Mouse (Mus musculus) MEL (cell line): Measurements from ENCODE around the gene D6Ertd527e. TPM values are rescaled to one million over a fixed set of nuclear protein-coding genes. Genes with fewer than 3 reads are reported as not detected.
A peak's percentile ranks its signal among the peaks of the same experiment; 100 is the strongest.

Experiments
- DNase-seq: peaks from one replicate; pipeline ENCODE4 v3.0.0; 2011; ENCODE audit warnings: low read depth, low spot score
- H3K27ac ChIP-seq: 2 replicates; pipeline ENCODE4 v1.5.1; 2012; ENCODE audit warnings: low read depth, mild to moderate bottlenecking, control low read depth, low read length, moderate library complexity; ENCODE audit not compliant: control insufficient read depth
- H3K27me3 ChIP-seq, 2 experiments: fragments of 150-350 bp in 1 of 2; sonication (generic) in 1 of 2; 2 replicates each; pipeline ENCODE4 v1.6.1; 2012; ENCODE audit warnings: low read length in 2 of 2, mild to moderate bottlenecking in 2 of 2, improper control_type of control experiment in 1 of 2, moderate library complexity in 1 of 2; ENCODE audit not compliant: insufficient read depth in 2 of 2, control insufficient read depth in 1 of 2
- H3K36me3 ChIP-seq, 2 experiments: 2 replicates each; pipeline ENCODE4 v1.6.1; 2012 to 2014; ENCODE audit warnings: low read length in 2 of 2, improper control_type of control experiment in 1 of 2, inconsistent platforms in 1 of 2, mild to moderate bottlenecking in 1 of 2; ENCODE audit not compliant: insufficient read depth in 2 of 2, control insufficient read depth in 1 of 2
- H3K4me1 ChIP-seq, 2 experiments: fragments of 150-350 bp in 1 of 2; sonication (generic) in 1 of 2; 2 replicates each; pipeline ENCODE4 v1.6.1; 2012; ENCODE audit warnings: low read length in 2 of 2, improper control_type of control experiment in 1 of 2, mild to moderate bottlenecking in 1 of 2; ENCODE audit not compliant: insufficient read depth in 2 of 2, control insufficient read depth in 1 of 2
- H3K4me3 ChIP-seq, 2 experiments: fragments of 150-350 bp in 1 of 2; sonication (generic) in 1 of 2; 2 replicates each; pipeline ENCODE4 v1.5.1; 2012; ENCODE audit warnings: low read depth in 2 of 2, low read length in 2 of 2, mild to moderate bottlenecking in 2 of 2, moderate library complexity in 2 of 2, control low read depth in 1 of 2, improper control_type of control experiment in 1 of 2; ENCODE audit not compliant: control insufficient read depth in 1 of 2, insufficient read depth in 1 of 2
- H3K79me2 ChIP-seq: 2 replicates; pipeline ENCODE4 v1.6.1; 2012; ENCODE audit warnings: mild to moderate bottlenecking, low read length, moderate library complexity; ENCODE audit not compliant: control insufficient read depth, poor library complexity, insufficient read depth
- H3K9ac ChIP-seq: 2 replicates; pipeline ENCODE4 v1.6.1; 2012; ENCODE audit warnings: low read depth, mild to moderate bottlenecking, control low read depth, low read length, moderate library complexity; ENCODE audit not compliant: control insufficient read depth, poor library complexity, severe bottlenecking
- H3K9me3 ChIP-seq: fragments of 150-350 bp; sonication (generic); replicated peaks from 2 replicates; pipeline ENCODE4 v1.6.1; 2012; ENCODE audit warnings: mild to moderate bottlenecking, low read length, improper control_type of control experiment, moderate library complexity; ENCODE audit not compliant: insufficient read depth
- BHLHE40 ChIP-seq: IDR thresholded peaks from 2 replicates; pipeline ENCODE4 v1.6.1; 2012; ENCODE audit warnings: low read depth, mild to moderate bottlenecking, inconsistent platforms, low read length, improper control_type of control experiment, borderline replicate concordance
- CHD2 ChIP-seq: IDR thresholded peaks from 2 replicates; pipeline ENCODE4 v1.6.1; 2011; ENCODE audit warnings: low read length, improper control_type of control experiment
- ELF1 ChIP-seq: IDR thresholded peaks from 2 replicates; pipeline ENCODE4 v1.6.1; 2014; ENCODE audit warnings: low read depth, mild to moderate bottlenecking, inconsistent platforms, low read length, improper control_type of control experiment, moderate library complexity
- EP300 ChIP-seq, 2 experiments: IDR thresholded peaks; 2 replicates each; pipeline ENCODE4 v1.6.1; 2011; ENCODE audit warnings: improper control_type of control experiment in 2 of 2, low read length in 2 of 2, low read depth in 1 of 2, mild to moderate bottlenecking in 1 of 2
- ETS1 ChIP-seq: IDR thresholded peaks from 2 replicates; pipeline ENCODE4 v1.6.1; 2012; ENCODE audit warnings: low read depth, mild to moderate bottlenecking, inconsistent platforms, low read length, improper control_type of control experiment, moderate library complexity
- GABPA ChIP-seq: IDR thresholded peaks from 2 replicates; pipeline ENCODE4 v1.6.1; 2012; ENCODE audit warnings: low read depth, mild to moderate bottlenecking, inconsistent platforms, low read length, improper control_type of control experiment, moderate library complexity
- GATA1 ChIP-seq: IDR thresholded peaks from 2 replicates; pipeline ENCODE4 v1.6.1; 2011; ENCODE audit warnings: low read depth, low read length, improper control_type of control experiment
- HCFC1 ChIP-seq: IDR thresholded peaks from 2 replicates; pipeline ENCODE4 v1.6.1; 2012; ENCODE audit warnings: low read depth, mild to moderate bottlenecking, inconsistent platforms, low read length, improper control_type of control experiment, moderate library complexity
- MAFK ChIP-seq: IDR thresholded peaks from 2 replicates; pipeline ENCODE4 v1.6.1; 2011; ENCODE audit warnings: low read depth, mild to moderate bottlenecking, low read length, improper control_type of control experiment, borderline replicate concordance
- MAX ChIP-seq: IDR thresholded peaks from 2 replicates; pipeline ENCODE4 v1.6.1; 2011; ENCODE audit warnings: low read length, improper control_type of control experiment
- MEF2A ChIP-seq: IDR thresholded peaks from 2 replicates; pipeline ENCODE4 v1.6.1; 2014; ENCODE audit warnings: low read depth, mild to moderate bottlenecking, inconsistent platforms, low read length, improper control_type of control experiment; ENCODE audit not compliant: poor library complexity, insufficient replicate concordance, severe bottlenecking; ENCODE audit errors: extremely low read depth
- MXI1 ChIP-seq: IDR thresholded peaks from 2 replicates; pipeline ENCODE4 v1.6.1; 2011; ENCODE audit warnings: mild to moderate bottlenecking, low read depth, low read length, improper control_type of control experiment
- MYB ChIP-seq: IDR thresholded peaks from 2 replicates; pipeline ENCODE4 v1.6.1; 2011; ENCODE audit warnings: mild to moderate bottlenecking, low read depth, low read length, improper control_type of control experiment
- MYC ChIP-seq: IDR thresholded peaks from 2 replicates; pipeline ENCODE4 v1.6.1; 2011; ENCODE audit warnings: low read depth, mild to moderate bottlenecking, low read length, improper control_type of control experiment, moderate library complexity
- POLR2AphosphoS2 ChIP-seq: IDR thresholded peaks from 2 replicates; pipeline ENCODE4 v1.6.1; 2011; ENCODE audit warnings: low read length, improper control_type of control experiment
- RCOR1 ChIP-seq: IDR thresholded peaks from 2 replicates; pipeline ENCODE4 v1.6.1; 2012; ENCODE audit warnings: low read depth, mild to moderate bottlenecking, inconsistent platforms, low read length, improper control_type of control experiment
- SIN3A ChIP-seq: IDR thresholded peaks from 2 replicates; pipeline ENCODE4 v1.6.1; 2012; ENCODE audit warnings: low read length, improper control_type of control experiment, inconsistent platforms
- TAL1 ChIP-seq: IDR thresholded peaks from 2 replicates; pipeline ENCODE4 v1.6.1; 2012; ENCODE audit warnings: mild to moderate bottlenecking, inconsistent platforms, low read length, moderate library complexity, mixed read lengths
- TBP ChIP-seq: IDR thresholded peaks from 2 replicates; pipeline ENCODE4 v1.8.0; 2011; ENCODE audit warnings: low read depth, low read length, improper control_type of control experiment
- TCF12 ChIP-seq: IDR thresholded peaks from 2 replicates; pipeline ENCODE4 v1.6.1; 2014; ENCODE audit warnings: low read depth, mild to moderate bottlenecking, inconsistent platforms, low read length, improper control_type of control experiment, moderate library complexity
- USF1 ChIP-seq: IDR thresholded peaks from 2 replicates; pipeline ENCODE4 v1.6.1; 2014; ENCODE audit warnings: low read depth, mild to moderate bottlenecking, inconsistent platforms, low read length, improper control_type of control experiment, moderate library complexity
- ZMIZ1 ChIP-seq: IDR thresholded peaks from 2 replicates; pipeline ENCODE4 v1.6.1; 2012; ENCODE audit warnings: low read depth, mild to moderate bottlenecking, inconsistent platforms, low read length, improper control_type of control experiment, moderate library complexity
- ZNF384 ChIP-seq: IDR thresholded peaks from 2 replicates; pipeline ENCODE4 v1.6.1; 2012; ENCODE audit warnings: low read depth, mild to moderate bottlenecking, inconsistent platforms, low read length, improper control_type of control experiment
- polyA plus RNA-seq, 2 experiments: library from polyadenylated mRNA; stranded (reverse) in 1 of 2; unstranded in 1 of 2; fragments of >175 nt in 1 of 2; fragments of >200 nt in 1 of 2; gene quantifications; 2 replicates each; pipeline versions ENCODE4 v1.2.1 to v1.2.4; 2012; ENCODE audit warnings: low replicate concordance in 2 of 2, low read depth in 1 of 2; ENCODE audit not compliant: insufficient read length in 2 of 2, insufficient read depth in 1 of 2, missing spikeins in 1 of 2
- total RNA-seq: library from RNA; depleted of rRNA; stranded (reverse); fragments of 300-350 nt; gene quantifications from 2 replicates; pipeline ENCODE4 v1.2.3, GENCODE M21; 2012

Gene D6Ertd527e
- total and polyA plus RNA-seq, 3 experiments = 0.06 TPM; not detected in 2

DNA sequence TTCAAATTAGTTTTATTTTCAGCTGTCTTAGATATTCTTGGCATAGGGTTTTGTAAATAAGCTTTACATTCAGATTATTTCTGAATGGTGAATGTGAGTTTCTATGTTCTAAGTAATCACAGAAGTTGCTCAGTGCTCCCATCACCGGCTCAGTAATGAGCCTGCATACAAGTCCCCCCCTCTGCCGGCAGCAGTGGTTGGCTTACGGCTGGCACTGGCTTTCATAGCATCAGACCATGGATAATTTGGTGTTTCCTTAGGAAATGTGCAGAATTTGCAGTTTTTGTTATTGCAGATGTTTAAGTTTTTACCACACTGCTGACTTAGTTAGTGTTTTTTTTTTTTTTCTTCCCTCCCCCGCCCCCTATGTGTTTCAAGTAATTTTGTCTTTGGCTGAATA lies 25.1 kb upstream of the D6Ertd527e start:
- Histone ChIP-seq H3K27me3 (no peaks in the 10 kb centered on the region), H3K4me3 (no peak overlapping the region), H3K9ac (no peak overlapping the region), H3K4me1 (peaks cover 20 to 34% of the 10 kb centered on the region in 2 experiments), H3K79me2 (no peaks in the 10 kb centered on the region), H3K27ac (no peak overlapping the region), H3K9me3 (no peaks in the 10 kb centered on the region), H3K36me3 (peaks cover 45 to 49% of the 10 kb centered on the region in 2 experiments)
- no peak for DNase-seq
- no peak for TF ChIP-seq MAX
- TF ChIP-seq POLR2AphosphoS2 = no peak
- no peak for TF ChIP-seq SIN3A
- TF ChIP-seq ZNF384 = no peak
- no peak for TF ChIP-seq BHLHE40
- TF ChIP-seq MAFK = no peak

DNA sequence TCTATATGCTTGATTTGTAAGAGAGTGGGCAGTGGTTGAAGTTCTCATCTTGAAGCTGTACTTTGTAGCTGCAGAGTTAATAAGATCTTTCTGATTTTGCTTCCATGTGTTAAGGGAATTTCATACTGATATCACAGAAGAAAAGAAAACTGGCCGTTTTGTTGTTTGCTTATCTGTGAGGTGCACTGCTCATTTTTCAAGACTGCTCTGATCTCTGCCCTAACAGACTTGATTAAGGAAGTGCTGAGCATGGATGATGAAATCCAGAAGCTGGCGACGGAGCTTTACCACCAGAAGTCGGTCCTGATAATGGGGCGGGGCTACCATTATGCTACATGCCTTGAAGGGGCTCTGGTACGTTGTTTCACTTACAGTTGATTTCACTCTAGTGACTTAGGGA lies 19.5 kb upstream of the D6Ertd527e start:
- H3K9ac ChIP-seq = no peak overlapping the region
- no peak overlapping the region for H3K4me3 ChIP-seq
- TF ChIP-seq TBP = peak; percentile 20; the same call in 1 of the 2 replicates
- peak; percentile 95 for TF ChIP-seq ETS1
- TF ChIP-seq MAX = peak; percentile 51; the same call in 1 of the 2 replicates
- TF ChIP-seq ZMIZ1 = 0 out of 2 replicates have a peak, but pooled peaks have one; percentile 37
- TF ChIP-seq MAFK = peak; percentile 44; the same call in 1 of the 2 replicates
- TF ChIP-seq TAL1 = peak; percentile 90
- peak; percentile 99 to 100 for TF ChIP-seq EP300 (IDR thresholded peaks at IDR 0.05; ENCODE audit: low read depth in 1 of 2, low read length in 2 of 2)
- peak; percentile 99 for TF ChIP-seq GATA1
- no peak for TF ChIP-seq USF1
- TF ChIP-seq MXI1 = peak; percentile 70
- TF ChIP-seq RCOR1 = peak; percentile 100
- no peak for TF ChIP-seq MEF2A
- peak; percentile 65 for TF ChIP-seq BHLHE40
- TF ChIP-seq CHD2 = no peak
- peak; percentile 93 for TF ChIP-seq SIN3A
- peak; percentile 97 for TF ChIP-seq MYB
- TF ChIP-seq MYC = peak; percentile 92
- TF ChIP-seq HCFC1 = peak; percentile 19; the same call in 1 of the 2 replicates
- peak; percentile 99 for TF ChIP-seq TCF12
- TF ChIP-seq ELF1 = peak; percentile 76
- no peak for TF ChIP-seq GABPA
- TF ChIP-seq, all 39 proteins: peak for 17
- H3K79me2 ChIP-seq = no peaks in the 10 kb centered on the region
- no peaks in the 10 kb centered on the region for H3K27me3 ChIP-seq
- H3K9me3 ChIP-seq = no peaks in the 10 kb centered on the region
- H3K27ac ChIP-seq = peak overlapping the region; percentile 90
- DNase-seq = peak; percentile 97
- H3K4me1 ChIP-seq = peaks cover 21 to 36% of the 10 kb centered on the region in 2 experiments
- H3K36me3 ChIP-seq = peaks cover 45 to 54% of the 10 kb centered on the region in 2 experiments
